Mouse (Mus musculus) stomach, postnatal 0 days (tissue): ENCODE data around the gene Kat14. TPM values are rescaled to one million over a fixed set of nuclear protein-coding genes. Genes with fewer than 3 reads are reported as not detected.

Experiments
- ATAC-seq: fragments of 200-750 bp; cut with Nextera tagmentation; 2 replicates; pipeline ENCODE4 v1.8.0; 2017; ENCODE audit not compliant: low FRiP score, low TSS enrichment
- DNase-seq: peaks from one replicate; pipeline ENCODE4 v3.0.0-alpha.2; 2016; ENCODE audit warnings: low spot score
- H3K27ac ChIP-seq: fragments of 300-500 bp; sonication (generic); replicated peaks from 2 replicates; pipeline ENCODE4 v1.5.1; 2014; ENCODE audit warnings: mild to moderate bottlenecking, control low read depth
- H3K27me3 ChIP-seq: fragments of 300-500 bp; sonication (generic); 2 replicates; pipeline ENCODE4 v1.6.1; 2014; ENCODE audit warnings: low read length; ENCODE audit not compliant: control insufficient read depth, insufficient read depth
- H3K36me3 ChIP-seq: fragments of 300-500 bp; sonication (generic); 2 replicates; pipeline ENCODE4 v1.6.1; 2014; ENCODE audit warnings: low read length, mixed read lengths; ENCODE audit not compliant: control insufficient read depth, insufficient read depth
- H3K4me1 ChIP-seq: fragments of 300-500 bp; sonication (generic); replicated peaks from 2 replicates; pipeline ENCODE4 v1.6.1; 2014; ENCODE audit warnings: antibody characterized with exemption; ENCODE audit not compliant: control insufficient read depth, insufficient read depth
- H3K4me2 ChIP-seq: fragments of 300-500 bp; sonication (generic); replicated peaks from 2 replicates; pipeline ENCODE4 v1.6.1; 2014; ENCODE audit warnings: low read depth, mild to moderate bottlenecking, control low read depth, moderate library complexity
- H3K4me3 ChIP-seq: fragments of 300-500 bp; sonication (generic); 2 replicates; pipeline ENCODE4 v1.5.1; 2014; ENCODE audit warnings: low read depth, low read length, control low read depth
- H3K9ac ChIP-seq: fragments of 300-500 bp; sonication (generic); 2 replicates; pipeline ENCODE4 v1.6.1; 2014; ENCODE audit warnings: mild to moderate bottlenecking, low read length, control low read depth, mixed read lengths
- H3K9me3 ChIP-seq: fragments of 300-500 bp; sonication (generic); 2 replicates; pipeline ENCODE4 v1.6.1; 2016; ENCODE audit warnings: low read length; ENCODE audit not compliant: control insufficient read depth
- CTCF ChIP-seq: IDR thresholded peaks from 2 replicates; pipeline ENCODE4 v1.5.1; 2016; ENCODE audit warnings: antibody characterized with exemption, low read depth, mild to moderate bottlenecking, moderate library complexity
- EP300 ChIP-seq: optimal IDR thresholded peaks from 2 replicates; pipeline ENCODE3; 2016; ENCODE audit warnings: antibody characterized with exemption
- WGBS: fragments of 180-500 bp; shearing (Covaris S2); extraction: QIAGEN DNeasy Blood & Tissue Kit; methylation state at CpG from one replicate; pipeline ENCODE4 v1.1.7; 2014; 5-methylcytosine and 5-hydroxymethylcytosine counted together
- polyA plus RNA-seq: library from polyadenylated mRNA; unstranded; fragments of >200 nt; fragmentation: Nextera tagmentation; extraction: Ambion mirVana; gene quantifications from 2 replicates; pipeline ENCODE4 v1.2.1, GENCODE M21; 2015

Kat14 gene
- polyA plus RNA-seq, 1 experiment from 2014 or later, result 20.9 TPM

GRCm38 (mm10) chr2:144446360-144446999 lies 77.7 kb downstream of the Kat14 start:
- no peak overlapping the region for H3K27ac ChIP-seq
- WGBS, result 79% methylated on average over 7 of the region's 7 CpGs
- no peaks in the 10 kb centered on the region for H3K9me3 ChIP-seq
- no peak for DNase-seq
- TF ChIP-seq CTCF (no peak), EP300 (no peak)
- no peak for ATAC-seq
- H3K4me2 ChIP-seq, result no peak overlapping the region
- no peaks in the 10 kb centered on the region for H3K4me1 ChIP-seq
- no peaks in the 10 kb centered on the region for H3K36me3 ChIP-seq
- H3K27me3 ChIP-seq, result no peaks in the 10 kb centered on the region
- no peak overlapping the region for H3K9ac ChIP-seq
- H3K4me3 ChIP-seq, result no peak overlapping the region

- Histone ChIP-seq H3K4me3 (no peak overlapping the region), H3K4me1 (no peaks in the 10 kb centered on the region), H3K4me2 (no peak overlapping the region), H3K36me3 (no peaks in the 10 kb centered on the region), H3K27ac (no peak overlapping the region), H3K27me3 (no peaks in the 10 kb centered on the region), H3K9me3 (no peaks in the 10 kb centered on the region), H3K9ac (no peak overlapping the region)
- no peak for DNase-seq
- WGBS, result 77% methylated on average over 2 of the region's 2 CpGs
- ATAC-seq, result no peak
- TF ChIP-seq EP300 (no peak), CTCF (no peak)
Observed at GRCm38 (mm10) chr2:144450378-144450777, 81.6 kb downstream of the Kat14 start.

GRCm38 (mm10) chr2:144452364-144453008 lies 83.7 kb downstream of the Kat14 start:
- peak; percentile 94 for TF ChIP-seq CTCF
- no peak for TF ChIP-seq EP300
- WGBS, result 11% methylated on average over 8 of the region's 8 CpGs
- no peak overlapping the region for H3K4me2 ChIP-seq
- DNase-seq (peak; percentile 81), ATAC-seq (peak; percentile 81)
- no peaks in the 10 kb centered on the region for H3K27me3 ChIP-seq
- no peaks in the 10 kb centered on the region for H3K9me3 ChIP-seq
- no peak overlapping the region for H3K9ac ChIP-seq
- H3K4me1 ChIP-seq, result no peaks in the 10 kb centered on the region
- no peaks in the 10 kb centered on the region for H3K36me3 ChIP-seq
- no peak overlapping the region for H3K27ac ChIP-seq
- H3K4me3 ChIP-seq, result no peak overlapping the region

Other genes with a start within 250 kb of the Kat14 start
- 6.8 and 8.4 TPM in 2 replicates for gene Mgme1, start 98.3 kb upstream of the Kat14 start, polyA plus RNA-seq
- 63.5 and 64.0 TPM in 2 replicates for gene Snx5, start 98.1 kb upstream of the Kat14 start, polyA plus RNA-seq
- gene Ovol2, start 36.8 kb upstream of the Kat14 start, polyA plus RNA-seq, result 9.8 and 11.9 TPM in 2 replicates
- 2.4 and 2.5 TPM in 2 replicates for gene Pet117, start within 50 bp of the Kat14 start, polyA plus RNA-seq
- 0.39 and 0.51 TPM in 2 replicates for gene Dzank1, start 158.4 kb downstream of the Kat14 start, polyA plus RNA-seq
- 8.2 and 9.0 TPM in 2 replicates for gene Polr3f, start 158.7 kb downstream of the Kat14 start, polyA plus RNA-seq
- 29.2 and 31.6 TPM in 2 replicates for gene Rbbp9, start 181.9 kb downstream of the Kat14 start, polyA plus RNA-seq
- 74.3 and 74.5 TPM in 2 replicates for gene Sec23b, start 187.2 kb downstream of the Kat14 start, polyA plus RNA-seq
- 50.4 and 55.2 TPM in 2 replicates for gene Smim26, start 225.1 kb downstream of the Kat14 start, polyA plus RNA-seq
- 34.6 and 34.9 TPM in 2 replicates for gene Dtd1, start 230.9 kb downstream of the Kat14 start, polyA plus RNA-seq